Mouse (Mus musculus): ENCODE measurements at regions not wholly inside any gene's neighbourhood (a gene's known extent, or its start where the extent isn't known, plus 50 kb on each side); places are given as distances from the start of the nearest gene placed in this dataset.

GRCm38 (mm10) chr16:77537351-77537750 lies 64.5 kb downstream of the Gm11146 start:
- no peaks in the 10 kb centered on the region for H3K9me3 ChIP-seq (replicated peaks)
- DNase-seq (ENCODE audit: low spot score): no peak
- no peak overlapping the region for H3K4me3 ChIP-seq
- H3K27ac ChIP-seq (replicated peaks): peak overlapping the region; percentile 66; the same call in 1 of the 2 replicates
- peaks cover 9% of the 10 kb centered on the region; the same call in 1 of the 2 replicates for H3K4me1 ChIP-seq
- WGBS: 89% methylated on average over 4 of the region's 4 CpGs
- no peaks in the 10 kb centered on the region for H3K27me3 ChIP-seq (ENCODE audit: low read depth, poor library complexity, severe bottlenecking)
- no peaks in the 10 kb centered on the region for H3K36me3 ChIP-seq

DNA sequence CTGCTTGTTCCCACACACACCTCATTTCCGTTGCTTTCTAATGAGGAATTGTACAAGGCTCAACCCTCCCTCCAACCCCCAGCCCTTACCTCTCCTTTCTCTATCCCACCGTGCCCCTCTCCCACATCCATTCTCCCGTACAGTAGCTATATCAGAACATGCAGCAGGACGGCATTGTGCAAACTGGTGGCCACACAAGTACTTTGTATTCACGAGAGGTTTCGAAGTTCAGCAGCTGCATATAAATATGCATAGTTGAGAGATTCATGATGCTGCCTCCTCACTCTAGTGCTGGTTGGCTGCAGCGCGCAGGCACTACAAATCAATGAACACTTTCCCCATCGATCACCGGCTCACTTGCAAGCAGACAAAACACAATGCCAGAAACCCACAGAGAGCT lies 65.1 kb downstream of the Gm11146 start:
- H3K4me3 ChIP-seq: no peak overlapping the region
- H3K9me3 ChIP-seq (replicated peaks): no peaks in the 10 kb centered on the region
- no peaks in the 10 kb centered on the region for H3K36me3 ChIP-seq
- peak overlapping the region; percentile 66; the same call in 1 of the 2 replicates for H3K27ac ChIP-seq (replicated peaks)
- peak; percentile 15 for DNase-seq (ENCODE audit: low spot score)
- WGBS: 86% methylated on average over 10 of the region's 10 CpGs
- peaks cover 9% of the 10 kb centered on the region; the same call in 1 of the 2 replicates for H3K4me1 ChIP-seq
- no peaks in the 10 kb centered on the region for H3K27me3 ChIP-seq (ENCODE audit: low read depth, poor library complexity, severe bottlenecking)

DNA sequence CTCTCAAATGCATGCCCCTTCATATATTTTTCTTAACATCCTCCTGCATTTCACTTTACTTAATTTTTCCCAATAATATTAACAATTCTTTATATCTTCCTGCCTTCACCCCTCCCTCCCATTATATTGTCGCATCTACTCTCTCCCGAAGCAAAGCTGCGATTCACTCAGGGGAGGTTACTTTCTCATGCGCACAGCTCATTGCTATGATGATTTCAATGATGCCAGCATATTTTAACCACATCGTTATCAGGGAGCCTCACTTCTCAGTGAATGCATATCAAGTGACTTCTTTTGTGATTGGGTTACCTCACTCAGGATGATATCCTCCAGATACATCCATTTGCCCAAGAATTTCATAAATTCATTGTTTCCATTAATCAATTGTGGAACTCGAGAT lies 65.6 kb downstream of the Gm11146 start:
- Histone ChIP-seq H3K4me1 (peaks cover 9% of the 10 kb centered on the region; the same call in 1 of the 2 replicates), H3K9me3 (replicated peaks) (no peaks in the 10 kb centered on the region), H3K36me3 (no peaks in the 10 kb centered on the region), H3K27me3 (ENCODE audit: low read depth, poor library complexity, severe bottlenecking) (no peaks in the 10 kb centered on the region), H3K4me3 (no peak overlapping the region), H3K27ac (replicated peaks) (peak overlapping the region; percentile 66)
- no peak for DNase-seq (ENCODE audit: low spot score)
- 91% methylated on average over 6 of the region's 6 CpGs for WGBS

DNA sequence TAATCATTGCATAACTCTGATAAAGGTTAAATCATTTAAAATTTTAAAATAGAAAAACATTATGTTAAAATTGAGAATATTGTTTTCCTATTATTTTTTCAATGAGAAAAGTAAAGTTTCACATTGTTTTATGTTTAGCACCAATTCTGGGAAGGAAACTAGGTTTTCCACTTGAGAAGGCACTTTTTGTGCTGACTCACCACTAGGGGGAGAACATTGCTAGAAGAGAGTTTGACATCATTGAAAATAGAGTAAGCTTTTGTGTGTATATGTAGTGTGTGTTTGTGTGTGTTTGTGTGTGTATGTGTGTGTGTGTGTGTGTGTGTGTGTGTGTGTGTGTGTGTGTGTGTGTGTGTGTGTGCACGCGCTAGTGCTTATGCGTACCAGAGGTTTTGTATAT lies 66.9 kb downstream of the Gm11146 start:
- no peaks in the 10 kb centered on the region for H3K9me3 ChIP-seq (replicated peaks)
- H3K36me3 ChIP-seq: peaks cover 8% of the 10 kb centered on the region; the same call in 1 of the 2 replicates
- DNase-seq (ENCODE audit: low spot score): no peak
- no peaks in the 10 kb centered on the region for H3K27me3 ChIP-seq (ENCODE audit: low read depth, poor library complexity, severe bottlenecking)
- H3K4me1 ChIP-seq: peaks cover 9% of the 10 kb centered on the region; the same call in 1 of the 2 replicates
- H3K4me3 ChIP-seq: no peak overlapping the region
- no peak overlapping the region; the same call in 1 of the 2 replicates for H3K27ac ChIP-seq (replicated peaks)
- WGBS: 83% methylated on average over 3 of the region's 3 CpGs

DNA sequence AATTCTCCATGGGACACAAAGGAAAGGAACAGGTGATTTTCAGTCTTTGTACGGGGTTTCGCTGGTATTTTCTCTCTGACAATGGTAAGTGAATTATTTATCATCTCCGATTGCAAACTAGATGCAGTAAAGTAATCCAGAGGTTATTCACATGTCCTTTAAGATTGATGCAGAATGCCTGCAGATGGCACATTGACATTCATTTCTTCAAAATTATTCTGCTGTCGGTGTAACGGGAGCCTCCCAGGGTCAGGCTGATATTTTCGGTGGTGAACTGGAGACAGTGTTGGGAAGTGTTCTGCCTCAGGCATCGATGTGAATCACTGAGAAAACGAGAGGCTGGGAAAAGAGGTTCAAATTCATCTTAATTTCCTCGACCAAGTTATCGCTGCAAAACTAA lies 70.3 kb downstream of the Gm11146 start:
- no peak for DNase-seq (ENCODE audit: low spot score)
- 92% methylated on average over 10 of the region's 10 CpGs for WGBS
- Histone ChIP-seq H3K27ac (replicated peaks) (no peak overlapping the region), H3K4me3 (no peak overlapping the region), H3K4me1 (peaks cover 5% of the 10 kb centered on the region; the same call in 1 of the 2 replicates), H3K36me3 (peaks cover 22% of the 10 kb centered on the region), H3K9me3 (replicated peaks) (no peaks in the 10 kb centered on the region), H3K27me3 (ENCODE audit: low read depth, poor library complexity, severe bottlenecking) (no peaks in the 10 kb centered on the region)

DNA sequence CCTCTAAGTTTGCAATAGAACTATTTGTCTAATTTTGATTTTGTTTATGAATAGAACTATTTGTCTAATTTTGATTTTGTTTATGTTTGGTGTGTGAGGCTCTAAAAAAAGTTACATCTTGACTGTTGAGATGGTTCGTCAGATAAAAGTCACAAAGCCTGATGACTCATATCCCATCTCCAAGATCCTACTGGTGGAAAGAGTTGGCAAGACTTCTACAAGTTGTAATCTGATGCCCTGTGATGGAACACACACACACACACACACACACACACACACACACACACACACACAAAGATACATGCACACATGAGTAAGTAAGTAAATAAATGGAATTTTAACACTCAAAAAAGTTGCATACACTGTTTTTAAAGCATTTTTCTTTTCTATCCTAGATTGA lies 73.9 kb downstream of the Gm11146 start:
- Histone ChIP-seq H3K4me1 (no peaks in the 10 kb centered on the region), H3K4me3 (no peak overlapping the region), H3K27ac (replicated peaks) (no peak overlapping the region), H3K27me3 (ENCODE audit: low read depth, poor library complexity, severe bottlenecking) (no peaks in the 10 kb centered on the region), H3K9me3 (replicated peaks) (no peaks in the 10 kb centered on the region), H3K36me3 (peaks cover 22% of the 10 kb centered on the region)
- no peak for DNase-seq (ENCODE audit: low spot score)
- 79% methylated on average over 1 of the region's 1 CpGs for WGBS

- Histone ChIP-seq H3K9me3 (replicated peaks) (no peaks in the 10 kb centered on the region), H3K4me1 (no peaks in the 10 kb centered on the region), H3K27me3 (ENCODE audit: low read depth, poor library complexity, severe bottlenecking) (no peaks in the 10 kb centered on the region), H3K27ac (replicated peaks) (no peak overlapping the region), H3K4me3 (no peak overlapping the region), H3K36me3 (peaks cover 5% of the 10 kb centered on the region; the same call in 1 of the 2 replicates)
- 88% methylated on average over 3 of the region's 3 CpGs for WGBS
- no peak for DNase-seq (ENCODE audit: low spot score)
Measured at GRCm38 (mm10) chr16:77514606-77515005, 87.3 kb downstream of the Gm11146 start.

GRCm38 (mm10) chr16:77503556-77503955 lies 98.3 kb downstream of the Gm11146 start:
- Histone ChIP-seq H3K36me3 (peaks cover 26% of the 10 kb centered on the region), H3K9me3 (replicated peaks) (no peaks in the 10 kb centered on the region; the same call in 1 of the 2 replicates), H3K4me1 (peaks cover 18% of the 10 kb centered on the region), H3K27ac (replicated peaks) (no peak overlapping the region), H3K27me3 (ENCODE audit: low read depth, poor library complexity, severe bottlenecking) (no peaks in the 10 kb centered on the region), H3K4me3 (no peak overlapping the region)
- DNase-seq (ENCODE audit: low spot score): no peak
- WGBS: 89% methylated on average over 5 of the region's 5 CpGs

GRCm38 (mm10) chr16:77502916-77503315 lies 99.0 kb downstream of the Gm11146 start:
- no peak overlapping the region for H3K27ac ChIP-seq (replicated peaks)
- no peak overlapping the region for H3K4me3 ChIP-seq
- no peaks in the 10 kb centered on the region for H3K27me3 ChIP-seq (ENCODE audit: low read depth, poor library complexity, severe bottlenecking)
- H3K9me3 ChIP-seq (replicated peaks): no peaks in the 10 kb centered on the region; the same call in 1 of the 2 replicates
- H3K36me3 ChIP-seq: peaks cover 26% of the 10 kb centered on the region
- H3K4me1 ChIP-seq: peaks cover 18% of the 10 kb centered on the region
- 81% methylated on average over 5 of the region's 5 CpGs for WGBS
- DNase-seq (ENCODE audit: low spot score): no peak

GRCm38 (mm10) chr16:77502026-77502425 lies 99.9 kb downstream of the Gm11146 start:
- Histone ChIP-seq H3K27ac (replicated peaks) (no peak overlapping the region), H3K4me1 (peaks cover 18% of the 10 kb centered on the region), H3K36me3 (peaks cover 17% of the 10 kb centered on the region), H3K27me3 (ENCODE audit: low read depth, poor library complexity, severe bottlenecking) (no peaks in the 10 kb centered on the region), H3K4me3 (peak overlapping the region; percentile 35; the same call in 1 of the 2 replicates), H3K9me3 (replicated peaks) (no peaks in the 10 kb centered on the region; the same call in 1 of the 2 replicates)
- WGBS: 93% methylated on average over 3 of the region's 3 CpGs
- no peak for DNase-seq (ENCODE audit: low spot score)

GRCm38 (mm10) chr16:77500981-77501380 lies 100.9 kb downstream of the Gm11146 start:
- peak overlapping the region; percentile 35 for H3K4me3 ChIP-seq
- peaks cover 18% of the 10 kb centered on the region for H3K4me1 ChIP-seq
- peak overlapping the region; percentile 78; the same call in 1 of the 2 replicates for H3K27ac ChIP-seq (replicated peaks)
- H3K36me3 ChIP-seq: peaks cover 11% of the 10 kb centered on the region
- WGBS: 79% methylated on average over 4 of the region's 4 CpGs
- no peaks in the 10 kb centered on the region for H3K27me3 ChIP-seq (ENCODE audit: low read depth, poor library complexity, severe bottlenecking)
- no peaks in the 10 kb centered on the region for H3K9me3 ChIP-seq (replicated peaks)
- DNase-seq (ENCODE audit: low spot score): no peak

GRCm38 (mm10) chr16:77500413-77500812 lies 101.5 kb downstream of the Gm11146 start:
- H3K4me3 ChIP-seq: peak overlapping the region; percentile 35
- WGBS: 79% methylated on average over 6 of the region's 6 CpGs
- peak overlapping the region; percentile 78 for H3K27ac ChIP-seq (replicated peaks)
- H3K4me1 ChIP-seq: peaks cover 18% of the 10 kb centered on the region
- no peak for DNase-seq (ENCODE audit: low spot score)
- no peaks in the 10 kb centered on the region for H3K9me3 ChIP-seq (replicated peaks)
- H3K27me3 ChIP-seq (ENCODE audit: low read depth, poor library complexity, severe bottlenecking): no peaks in the 10 kb centered on the region
- peaks cover 10% of the 10 kb centered on the region for H3K36me3 ChIP-seq

- H3K27me3 ChIP-seq (ENCODE audit: low read depth, poor library complexity, severe bottlenecking): no peaks in the 10 kb centered on the region
- H3K36me3 ChIP-seq: peaks cover 3% of the 10 kb centered on the region; the same call in 1 of the 2 replicates
- H3K27ac ChIP-seq (replicated peaks): peak overlapping the region; percentile 78
- H3K4me1 ChIP-seq: peaks cover 18% of the 10 kb centered on the region
- H3K9me3 ChIP-seq (replicated peaks): no peaks in the 10 kb centered on the region
- no peak overlapping the region for H3K4me3 ChIP-seq
- DNase-seq (ENCODE audit: low spot score): peak; percentile 52
- 62% methylated on average over 18 of the region's 18 CpGs for WGBS
Measured at GRCm38 (mm10) chr16:77499537-77500301, 102.2 kb downstream of the Gm11146 start.

Measured in midbrain, embryonic 10.5 days (tissue).